Mouse (Mus musculus) hindbrain, embryonic 15.5 days (tissue): ENCODE measurements around the gene Socs2. TPM values are rescaled to one million over a fixed set of nuclear protein-coding genes. Genes with fewer than 3 reads are reported as not detected.
"Not testable (repeated sequence)": the region's sequence is repeated elsewhere in the genome, so short reads cannot be mapped to it uniquely, and the experiment has no call there.

Experiments
- ATAC-seq: fragments of 200-750 bp; cut with Nextera tagmentation; 2 replicates; pipeline ENCODE4 v1.8.0; 2017; ENCODE audit warnings: low read depth, moderate number of reproducible peaks, moderate TSS enrichment; ENCODE audit not compliant: low FRiP score
- H3K27ac ChIP-seq: fragments of 300-500 bp; sonication (generic); replicated peaks from 2 replicates; pipeline ENCODE4 v1.5.1; 2015; ENCODE audit warnings: mild to moderate bottlenecking, inconsistent platforms
- H3K27me3 ChIP-seq: fragments of 300-500 bp; sonication (generic); 2 replicates; pipeline ENCODE4 v1.6.1; 2015; ENCODE audit warnings: control low read depth, inconsistent platforms
- H3K36me3 ChIP-seq: fragments of 300-500 bp; sonication (generic); 2 replicates; pipeline ENCODE4 v1.6.1; 2015; ENCODE audit warnings: control low read depth, inconsistent platforms
- H3K4me1 ChIP-seq: fragments of 300-500 bp; sonication (generic); replicated peaks from 2 replicates; pipeline ENCODE4 v1.6.1; 2015; ENCODE audit warnings: control low read depth, inconsistent platforms
- H3K4me2 ChIP-seq: fragments of 300-500 bp; sonication (generic); 2 replicates; pipeline ENCODE4 v1.6.1; 2015; ENCODE audit warnings: moderate library complexity, mild to moderate bottlenecking, inconsistent platforms
- H3K4me3 ChIP-seq: fragments of 300-500 bp; sonication (generic); 2 replicates; pipeline ENCODE4 v1.5.1; 2015; ENCODE audit warnings: mild to moderate bottlenecking, inconsistent platforms
- H3K9ac ChIP-seq: fragments of 300-500 bp; sonication (generic); 2 replicates; pipeline ENCODE4 v1.6.1; 2015; ENCODE audit warnings: inconsistent platforms
- H3K9me3 ChIP-seq: fragments of 300-500 bp; sonication (generic); 2 replicates; pipeline ENCODE4 v1.6.1; 2016; ENCODE audit warnings: control low read depth, inconsistent platforms
- WGBS: fragments of 180-500 bp; shearing (Covaris S2); methylation state at CpG from one replicate; pipeline ENCODE4 v1.1.7; 2015; 5-methylcytosine and 5-hydroxymethylcytosine counted together
- polyA plus RNA-seq: library from polyadenylated mRNA; unstranded; fragments of >200 nt; fragmentation: Nextera tagmentation; extraction: Ambion mirVana; gene quantifications from 2 replicates; pipeline ENCODE4 v1.2.1, GENCODE M21; 2015

The Socs2 gene
- polyA plus RNA-seq, 1 experiment from 2014 or later, result 118 TPM

DNA sequence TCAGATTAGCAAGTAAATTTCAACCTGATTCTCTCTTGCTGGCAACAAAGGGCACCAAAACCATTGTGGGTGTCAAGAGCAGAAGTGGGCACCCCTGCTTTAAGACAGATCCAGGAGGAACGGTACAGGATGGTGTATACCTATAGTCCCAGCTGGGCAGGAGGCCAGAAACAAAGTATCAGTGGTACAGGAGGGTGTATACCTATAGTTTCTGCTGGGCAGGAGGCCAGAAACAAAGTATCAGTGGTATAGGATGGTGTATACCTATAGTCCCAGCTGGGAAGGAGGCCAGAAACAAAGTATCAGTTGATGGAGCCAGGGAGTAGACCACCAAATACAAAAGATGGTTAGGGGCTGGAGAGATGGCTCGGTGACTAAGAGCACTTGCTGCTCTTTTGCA, 12.2 kb downstream of the Socs2 start:
- Histone ChIP-seq H3K4me2 (no peak overlapping the region), H3K27me3 (no peaks in the 10 kb centered on the region), H3K4me1 (no peaks in the 10 kb centered on the region), H3K9me3 (no peaks in the 10 kb centered on the region), H3K4me3 (no peak overlapping the region), H3K27ac (no peak overlapping the region), H3K9ac (no peak overlapping the region), H3K36me3 (no peaks in the 10 kb centered on the region)
- no peak for ATAC-seq
- WGBS, result 83% methylated on average over 2 of the region's 2 CpGs

- Histone ChIP-seq H3K4me1 (peaks cover 22% of the 10 kb centered on the region), H3K27ac (no peak overlapping the region), H3K9me3 (no peaks in the 10 kb centered on the region), H3K9ac (no peak overlapping the region), H3K36me3 (no peaks in the 10 kb centered on the region), H3K27me3 (no peaks in the 10 kb centered on the region), H3K4me2 (no peak overlapping the region), H3K4me3 (no peak overlapping the region)
- no peak for ATAC-seq
- 53% methylated on average over 13 of the region's 13 CpGs for WGBS
Observed at GRCm38 (mm10) chr10:95399689-95400354, 17.2 kb downstream of the Socs2 start.

DNA sequence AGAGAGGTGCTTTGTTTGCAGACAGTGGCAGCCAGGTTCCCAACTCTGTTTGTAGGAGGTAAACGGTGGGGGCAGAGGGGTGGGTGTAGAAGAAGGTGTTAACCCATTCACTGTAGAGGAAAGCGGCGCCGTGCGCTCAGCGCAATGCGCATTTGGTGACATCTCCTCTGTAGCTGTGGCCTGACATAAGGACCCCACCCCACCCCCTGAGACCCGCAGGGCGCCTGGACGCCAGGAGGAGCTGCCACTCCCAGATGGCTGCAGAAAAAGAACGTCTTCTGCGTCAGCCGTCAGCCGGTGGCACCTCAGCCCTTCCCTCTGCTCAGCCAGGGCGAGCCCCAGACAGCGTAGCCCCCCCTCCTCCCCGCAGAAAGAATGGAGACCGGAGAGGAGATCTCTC, 18.5 kb downstream of the Socs2 start:
- Histone ChIP-seq H3K36me3 (no peaks in the 10 kb centered on the region), H3K27me3 (no peaks in the 10 kb centered on the region), H3K9me3 (no peaks in the 10 kb centered on the region), H3K4me1 (peaks cover 22% of the 10 kb centered on the region), H3K4me3 (peak overlapping the region; percentile 38), H3K4me2 (peak overlapping the region; percentile 72), H3K27ac (no peak overlapping the region), H3K9ac (peak overlapping the region; percentile 34)
- WGBS, result 2% methylated on average over 18 of the region's 18 CpGs
- no peak for ATAC-seq

DNA sequence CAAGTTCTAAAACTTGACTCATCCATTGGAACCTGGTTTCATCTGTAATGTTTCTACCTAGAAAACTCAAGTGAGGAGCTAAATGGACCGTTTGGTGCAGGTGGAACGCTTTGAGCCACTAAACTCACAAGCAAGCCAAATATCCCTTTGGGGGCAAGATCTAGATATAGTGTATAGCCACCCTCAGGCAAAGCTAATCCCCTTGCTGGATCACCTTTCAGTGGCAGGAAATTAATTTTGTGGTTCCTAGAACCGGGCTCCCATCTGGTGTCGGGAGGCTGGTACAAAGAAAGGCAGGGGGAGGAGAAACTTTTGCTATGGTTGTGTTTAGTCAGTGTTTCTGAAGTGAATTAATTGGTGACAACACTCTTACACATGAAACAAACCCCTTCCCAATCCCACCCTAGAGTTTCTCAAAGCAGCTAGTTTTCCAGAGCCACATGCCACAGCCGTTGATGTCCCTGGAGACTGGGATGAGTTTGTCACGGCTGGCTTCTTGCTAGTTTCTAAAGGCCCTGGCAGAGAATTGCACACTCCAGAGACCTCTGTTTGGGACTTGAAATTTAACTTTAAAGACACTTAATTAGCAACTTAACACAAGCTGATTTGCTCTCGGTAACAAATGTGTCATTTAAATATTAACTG, 19.7 kb downstream of the Socs2 start:
- no peak for ATAC-seq
- H3K9me3 ChIP-seq, result no peaks in the 10 kb centered on the region
- H3K9ac ChIP-seq, result no peak overlapping the region
- no peak overlapping the region for H3K4me2 ChIP-seq
- H3K27me3 ChIP-seq, result no peaks in the 10 kb centered on the region
- H3K4me1 ChIP-seq, result peaks cover 22% of the 10 kb centered on the region
- no peak overlapping the region for H3K27ac ChIP-seq
- H3K4me3 ChIP-seq, result no peak overlapping the region
- no peaks in the 10 kb centered on the region for H3K36me3 ChIP-seq
- WGBS, result 26% methylated on average over 7 of the region's 7 CpGs

DNA sequence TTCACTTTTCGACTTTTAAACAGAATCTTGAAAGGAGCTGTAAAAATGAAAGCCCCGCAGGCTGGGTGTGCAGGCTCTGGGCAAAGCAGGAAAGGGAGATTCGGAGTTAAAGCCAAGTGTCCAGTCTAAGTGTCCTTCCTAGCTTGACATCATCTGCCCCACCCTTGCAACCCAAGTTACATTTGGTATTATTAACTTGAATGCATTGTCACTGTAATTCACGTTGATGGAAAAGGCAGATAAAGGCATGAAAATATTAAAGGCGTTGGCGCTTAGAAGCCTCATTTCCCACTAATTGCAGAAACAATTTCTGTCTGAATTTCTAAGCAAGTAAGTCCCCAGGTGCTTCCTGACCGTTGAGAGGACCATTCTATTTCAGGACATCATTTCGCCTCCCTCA, 20.6 kb downstream of the Socs2 start:
- 74% methylated on average over 8 of the region's 8 CpGs for WGBS

DNA sequence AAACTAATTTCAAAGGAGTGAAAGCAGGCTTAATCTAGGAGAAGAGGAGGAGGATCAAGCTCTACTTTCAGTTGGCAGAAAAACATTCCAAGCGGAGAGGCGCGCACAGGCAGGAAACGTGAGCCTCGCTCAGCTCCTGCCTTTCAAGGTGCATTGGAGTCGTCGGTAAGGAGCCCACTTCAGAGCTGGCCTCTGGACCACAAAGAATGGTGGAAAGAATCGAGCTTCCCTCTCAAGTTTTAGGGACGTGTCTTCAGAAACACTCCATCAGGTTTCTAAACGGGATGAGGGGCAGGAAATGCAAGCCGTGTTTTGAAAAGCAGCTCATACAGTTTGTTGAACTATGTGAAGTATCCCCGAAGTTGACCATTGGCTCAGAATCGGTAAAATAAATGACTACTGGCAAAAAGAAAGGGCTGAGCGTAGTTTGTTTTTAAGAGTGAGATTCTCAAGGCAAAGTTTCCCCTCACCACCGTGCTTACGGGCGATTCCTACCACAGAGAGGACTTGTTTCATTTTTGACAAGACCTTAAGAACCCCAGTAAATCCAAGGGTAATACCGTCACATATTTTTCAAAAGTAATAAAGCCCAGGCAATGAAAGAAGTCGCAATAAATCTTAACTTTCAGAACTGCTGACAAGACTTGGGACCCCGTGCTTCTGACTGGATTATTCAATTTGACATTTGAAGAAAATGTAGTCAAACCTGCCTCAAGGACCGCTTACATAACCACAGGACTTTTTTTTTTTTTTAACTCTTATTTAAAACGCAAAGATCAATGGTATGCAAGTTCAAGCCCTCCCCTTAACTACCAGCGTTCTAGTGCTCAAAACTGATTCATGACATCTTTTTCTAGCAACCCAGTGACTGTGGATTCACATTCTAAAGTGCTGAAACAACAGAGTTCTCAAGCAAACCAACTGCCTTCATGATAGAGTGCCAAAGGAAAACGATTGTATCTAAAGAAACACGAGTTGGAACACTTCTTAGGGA, 21.9 kb downstream of the Socs2 start:
- peak overlapping the region; percentile 26 for H3K4me2 ChIP-seq
- H3K27ac ChIP-seq, result no peak overlapping the region
- no peaks in the 10 kb centered on the region for H3K36me3 ChIP-seq
- no peaks in the 10 kb centered on the region for H3K9me3 ChIP-seq
- no peak overlapping the region for H3K4me3 ChIP-seq
- H3K9ac ChIP-seq, result no peak overlapping the region
- ATAC-seq, result no peak
- H3K27me3 ChIP-seq, result no peaks in the 10 kb centered on the region
- peaks cover 22% of the 10 kb centered on the region for H3K4me1 ChIP-seq
- WGBS, result 57% methylated on average over 25 of the region's 25 CpGs

More for the DNA sequence above, 20.6 kb downstream of the Socs2 start:
- ATAC-seq, result no peak
- H3K27ac ChIP-seq, result no peak overlapping the region
- H3K9ac ChIP-seq, result no peak overlapping the region
- H3K9me3 ChIP-seq, result no peaks in the 10 kb centered on the region
- no peaks in the 10 kb centered on the region for H3K27me3 ChIP-seq
- no peak overlapping the region for H3K4me3 ChIP-seq
- H3K4me2 ChIP-seq, result no peak overlapping the region
- H3K36me3 ChIP-seq, result no peaks in the 10 kb centered on the region
- H3K4me1 ChIP-seq, result peaks cover 22% of the 10 kb centered on the region

- 70% methylated on average over 8 of the region's 8 CpGs for WGBS
- Histone ChIP-seq H3K27me3 (no peaks in the 10 kb centered on the region), H3K4me1 (peaks cover 3% of the 10 kb centered on the region; the same call in 1 of the 2 replicates)
Observed at GRCm38 (mm10) chr10:95392073-95392472, 24.9 kb downstream of the Socs2 start.

DNA sequence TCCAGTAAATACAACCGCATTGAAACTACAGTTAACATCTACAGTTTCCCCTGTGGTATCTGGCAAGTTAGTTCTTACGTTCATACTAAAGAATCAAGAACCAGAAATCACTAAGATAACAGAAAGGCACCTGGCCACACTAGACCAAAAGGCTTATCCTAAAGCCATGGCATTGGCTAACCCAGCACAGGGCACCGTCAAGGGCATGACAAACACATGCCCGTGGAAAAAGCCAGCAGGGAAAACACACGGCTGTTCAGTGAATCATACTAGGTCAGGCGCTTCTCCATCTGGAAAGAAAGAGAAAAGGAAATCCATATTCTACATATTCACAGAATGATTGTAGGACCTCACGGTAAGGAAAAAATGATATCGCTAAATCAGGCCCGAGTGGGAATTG, 26.1 kb downstream of the Socs2 start:
- H3K27me3 ChIP-seq, result no peaks in the 10 kb centered on the region

More at GRCm38 (mm10) chr10:95392073-95392472, 24.9 kb downstream of the Socs2 start:
- no peak overlapping the region for H3K9ac ChIP-seq
- H3K9me3 ChIP-seq, result no peaks in the 10 kb centered on the region
- H3K4me2 ChIP-seq, result no peak overlapping the region
- ATAC-seq, result no peak
- H3K36me3 ChIP-seq, result no peaks in the 10 kb centered on the region
- H3K4me3 ChIP-seq, result no peak overlapping the region
- H3K27ac ChIP-seq, result no peak overlapping the region

DNA sequence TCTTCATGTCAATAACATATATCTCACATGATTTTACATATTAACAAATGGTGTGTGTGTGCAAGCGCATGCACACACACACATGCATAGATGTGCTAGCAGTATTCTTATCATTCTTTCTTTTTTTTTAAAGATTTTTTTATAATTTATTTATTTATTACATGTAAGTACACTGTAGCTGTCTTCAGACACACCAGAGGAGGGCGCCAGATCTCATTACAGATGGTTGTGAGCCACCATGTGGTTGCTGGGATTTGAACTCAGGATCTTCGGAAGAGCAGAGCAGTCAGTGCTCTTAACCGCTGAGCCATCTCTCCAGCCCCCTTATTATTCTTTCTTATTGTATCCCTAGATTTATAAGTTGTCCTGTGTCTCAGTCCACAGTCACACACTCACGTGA, 27.2 kb downstream of the Socs2 start:
- not testable (repeated sequence) for H3K4me3 ChIP-seq, H3K27me3 ChIP-seq, H3K36me3 ChIP-seq, H3K4me1 ChIP-seq, H3K9me3 ChIP-seq, H3K4me2 ChIP-seq, H3K27ac ChIP-seq, H3K9ac ChIP-seq, ATAC-seq
- WGBS, result 94% methylated on average over 5 of the region's 5 CpGs

More for the DNA sequence above, 26.1 kb downstream of the Socs2 start:
- Histone ChIP-seq H3K9me3 (no peaks in the 10 kb centered on the region), H3K4me3 (no peak overlapping the region), H3K4me1 (no peaks in the 10 kb centered on the region), H3K4me2 (no peak overlapping the region), H3K9ac (no peak overlapping the region), H3K27ac (no peak overlapping the region), H3K36me3 (no peaks in the 10 kb centered on the region)
- ATAC-seq, result no peak
- 92% methylated on average over 9 of the region's 9 CpGs for WGBS

GRCm38 (mm10) chr10:95388821-95389477, 28.0 kb downstream of the Socs2 start:
- no peaks in the 10 kb centered on the region for H3K9me3 ChIP-seq
- WGBS, result 82% methylated on average over 23 of the region's 23 CpGs

DNA sequence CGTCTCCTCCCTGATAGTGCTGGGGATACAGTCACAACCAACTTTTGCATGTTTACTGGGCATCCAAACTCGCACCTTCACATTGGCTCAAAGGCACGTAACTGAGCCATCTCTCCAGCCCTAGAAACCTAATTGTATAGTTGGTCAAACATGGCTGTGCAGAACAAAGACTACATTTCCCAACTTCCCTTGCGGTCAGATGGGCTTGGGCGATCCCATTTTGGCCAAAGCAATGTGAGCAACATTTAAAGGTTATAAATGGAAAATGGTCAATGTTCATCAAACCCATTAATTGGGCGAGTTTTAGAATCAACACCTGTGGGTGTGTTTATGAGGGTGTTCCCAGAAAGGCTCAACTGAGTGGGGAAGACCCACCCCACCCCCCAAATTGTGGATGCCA, 30.5 kb downstream of the Socs2 start:
- Histone ChIP-seq H3K27me3 (no peaks in the 10 kb centered on the region), H3K4me1 (no peaks in the 10 kb centered on the region), H3K27ac (no peak overlapping the region), H3K9ac (no peak overlapping the region), H3K9me3 (no peaks in the 10 kb centered on the region), H3K36me3 (no peaks in the 10 kb centered on the region), H3K4me3 (no peak overlapping the region), H3K4me2 (no peak overlapping the region)
- 93% methylated on average over 6 of the region's 6 CpGs for WGBS
- no peak for ATAC-seq

More at GRCm38 (mm10) chr10:95388821-95389477, 28.0 kb downstream of the Socs2 start:
- H3K4me2 ChIP-seq, result no peak overlapping the region
- H3K4me1 ChIP-seq, result no peaks in the 10 kb centered on the region
- no peak overlapping the region for H3K27ac ChIP-seq
- no peak overlapping the region for H3K9ac ChIP-seq
- H3K4me3 ChIP-seq, result no peak overlapping the region
- no peak for ATAC-seq
- no peaks in the 10 kb centered on the region for H3K27me3 ChIP-seq
- H3K36me3 ChIP-seq, result no peaks in the 10 kb centered on the region
